Mouse (Mus musculus) ES-Bruce4 (cell line): ENCODE measurements around the gene B230307C23Rik.

Experiments used
- CTCF ChIP-seq: IDR thresholded peaks from one replicate; pipeline ENCODE4 v1.8.1; 2011; ENCODE audit warnings: low read depth, low read length
- POLR2A ChIP-seq: IDR thresholded peaks from one replicate; pipeline ENCODE4 v1.8.1; 2011; ENCODE audit warnings: low read length; ENCODE audit not compliant: insufficient read depth

- TF ChIP-seq POLR2A (no peak), CTCF (no peak)
These were observed 25.0 kb downstream of the B230307C23Rik start for GRCm38 (mm10) chr16:98022081-98022480.
